Mouse (Mus musculus): ENCODE data around the gene Nup93.

Gene Nup93

GRCm38 (mm10) chr8:94270309-94270708, 55.9 kb downstream of the Nup93 start:
- no peak for DNase-seq

GRCm38 (mm10) chr8:94271102-94271501, 56.7 kb downstream of the Nup93 start:
- no peak for DNase-seq

- no peak for DNase-seq
These were observed 58.2 kb downstream of the Nup93 start for GRCm38 (mm10) chr8:94272612-94273011.

- DNase-seq, result no peak
These were observed 59.0 kb downstream of the Nup93 start for GRCm38 (mm10) chr8:94273289-94273850.

GRCm38 (mm10) chr8:94274030-94274429, 59.7 kb downstream of the Nup93 start:
- no peak for DNase-seq

GRCm38 (mm10) chr8:94278295-94278694, 63.9 kb downstream of the Nup93 start:
- DNase-seq, result no peak

- no peak for DNase-seq
These were observed 65.7 kb downstream of the Nup93 start for GRCm38 (mm10) chr8:94280001-94280613.

GRCm38 (mm10) chr8:94282453-94282985, 68.2 kb downstream of the Nup93 start:
- DNase-seq, result no peak

- DNase-seq, result no peak
These were observed 69.8 kb downstream of the Nup93 start for GRCm38 (mm10) chr8:94284204-94284603.

GRCm38 (mm10) chr8:94290606-94291005, 76.2 kb downstream of the Nup93 start:
- no peak for DNase-seq

- DNase-seq, result no peak
These were observed 77.7 kb downstream of the Nup93 start for GRCm38 (mm10) chr8:94292072-94292471.

- no peak for DNase-seq
These were observed 78.3 kb downstream of the Nup93 start for GRCm38 (mm10) chr8:94292626-94293025.

GRCm38 (mm10) chr8:94295687-94296086, 81.3 kb downstream of the Nup93 start:
- DNase-seq, result peak in 1 of 2 experiments; percentile 25

GRCm38 (mm10) chr8:94296312-94296991, 82.1 kb downstream of the Nup93 start:
- DNase-seq, result no peak

GRCm38 (mm10) chr8:94297101-94297500, 82.7 kb downstream of the Nup93 start:
- no peak for DNase-seq

- DNase-seq, result peak in 1 of 2 experiments; percentile 45
These were observed 86.4 kb downstream of the Nup93 start for GRCm38 (mm10) chr8:94300809-94301208.

- DNase-seq, result no peak
These were observed 90.0 kb downstream of the Nup93 start for GRCm38 (mm10) chr8:94304412-94304811.

- peak; percentile 62 to 85 for DNase-seq
These were observed 92.7 kb downstream of the Nup93 start for GRCm38 (mm10) chr8:94306989-94307513.

- no peak for DNase-seq
These were observed 93.3 kb downstream of the Nup93 start for GRCm38 (mm10) chr8:94307652-94308051.

- no peak for DNase-seq
These were observed 99.7 kb downstream of the Nup93 start for GRCm38 (mm10) chr8:94314069-94314468.

GRCm38 (mm10) chr8:94317249-94317648, 102.9 kb downstream of the Nup93 start:
- no peak for DNase-seq

- DNase-seq, result no peak
These were observed 103.3 kb downstream of the Nup93 start for GRCm38 (mm10) chr8:94317691-94318090.

GRCm38 (mm10) chr8:94320036-94320435, 105.7 kb downstream of the Nup93 start:
- peak in 1 of 2 experiments; percentile 6 for DNase-seq

GRCm38 (mm10) chr8:94322083-94322482, 107.7 kb downstream of the Nup93 start:
- DNase-seq, result peak in 1 of 2 experiments; percentile 5
